Mouse (Mus musculus) CH12.LX (cell line): ENCODE measurements around the gene Tcf21.

ENCODE experiments used
- CTCF ChIP-seq, 2 experiments: IDR thresholded peaks in 1 of 2; conservative IDR thresholded peaks in 1 of 2; 2 replicates each; pipeline ENCODE4 v1.5.1; 2011 to 2012; ENCODE audit warnings: low read depth in 2 of 2, low read length in 2 of 2, improper control_type of control experiment in 1 of 2, inconsistent platforms in 1 of 2, mild to moderate bottlenecking in 1 of 2, moderate library complexity in 1 of 2
- ETS1 ChIP-seq: conservative IDR thresholded peaks from 2 replicates; pipeline ENCODE4 v1.6.1; 2012; ENCODE audit warnings: low read depth, mild to moderate bottlenecking, inconsistent platforms, low read length, improper control_type of control experiment, moderate library complexity
- HCFC1 ChIP-seq: IDR thresholded peaks from 2 replicates; pipeline ENCODE4 v1.6.1; 2012; ENCODE audit warnings: low read depth, mild to moderate bottlenecking, inconsistent platforms, low read length, improper control_type of control experiment
- JUN ChIP-seq: IDR thresholded peaks from 2 replicates; pipeline ENCODE4 v1.6.1; 2011; ENCODE audit warnings: low read depth, mild to moderate bottlenecking, low read length, improper control_type of control experiment, moderate library complexity; ENCODE audit not compliant: insufficient read depth
- MAX ChIP-seq: IDR thresholded peaks from 2 replicates; pipeline ENCODE4 v1.6.1; 2011; ENCODE audit warnings: low read length, improper control_type of control experiment
- USF2 ChIP-seq: conservative IDR thresholded peaks from 2 replicates; pipeline ENCODE4 v1.6.1; 2011; ENCODE audit warnings: low read depth, low read length, improper control_type of control experiment
- ZC3H11A ChIP-seq: IDR thresholded peaks from 2 replicates; pipeline ENCODE4 v1.6.1; 2012; ENCODE audit warnings: low read depth, mild to moderate bottlenecking, inconsistent platforms, low read length, improper control_type of control experiment

DNA sequence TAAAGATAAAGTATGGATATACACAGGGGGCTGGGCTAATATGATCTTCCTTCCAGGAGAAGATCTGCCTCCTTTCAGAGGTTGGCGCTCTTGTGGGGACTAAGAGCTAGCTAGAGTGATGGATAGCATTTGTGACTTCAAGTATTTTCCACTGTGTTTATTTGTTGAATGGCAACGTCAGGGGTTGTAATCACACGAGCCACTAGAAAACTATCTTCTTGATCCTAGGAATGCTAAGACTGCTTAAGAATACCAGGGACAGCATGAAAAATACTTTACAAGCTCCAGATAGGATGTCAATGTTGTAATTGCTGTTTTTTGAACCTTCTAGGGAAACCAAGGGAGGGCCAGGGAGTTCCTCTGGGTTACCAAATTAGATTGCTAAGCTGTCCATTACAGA, 25.4 kb upstream of the Tcf21 start:
- TF ChIP-seq JUN (no peak), USF2 (no peak), HCFC1 (no peak), MAX (no peak), ZC3H11A (no peak), CTCF (conservative IDR thresholded peaks at IDR 0.05 in 1 of 2, IDR thresholded peaks at IDR 0.05 in 1 of 2; ENCODE audit: low read depth in 2 of 2, low read length in 2 of 2) (no peak), ETS1 (no peak)
